Mouse (Mus musculus): Measurements from ENCODE around the gene Nmu.

DNA sequence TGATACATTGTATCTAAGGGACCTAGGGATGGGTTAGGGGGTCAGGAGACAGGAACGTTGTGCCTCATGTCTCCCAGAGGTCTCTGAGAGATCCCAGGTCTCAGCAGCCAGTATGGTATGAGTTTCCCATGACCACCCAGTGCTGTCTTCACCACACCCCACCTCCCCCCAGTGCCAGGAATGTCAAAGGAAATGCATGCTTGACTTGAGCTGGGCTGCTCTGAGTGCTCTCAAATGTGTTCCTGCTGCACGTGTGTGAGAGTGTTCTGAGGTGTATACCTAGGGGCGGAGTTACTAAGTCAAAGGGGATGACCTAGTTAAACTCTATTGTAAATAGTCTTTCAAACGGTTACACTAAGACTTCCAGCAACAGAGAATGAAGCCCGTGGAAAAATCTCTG, 1.8 kb upstream of the Nmu start:
- no peak for TF ChIP-seq CTCF (IDR thresholded peaks at IDR 0.05; ENCODE audit: low read depth, low read length)
- no peak for TF ChIP-seq POLR2A (IDR thresholded peaks at IDR 0.05; ENCODE audit: insufficient read depth, low read length)
- TF ChIP-seq EP300 (IDR thresholded peaks at IDR 0.05; ENCODE audit: insufficient read depth, low read depth, low read length), result no peak

All from ES-Bruce4 (cell line).